Mouse (Mus musculus) CH12.LX (cell line): ENCODE data around the gene Zfp638. TPM values are rescaled to one million over a fixed set of nuclear protein-coding genes. Genes with fewer than 3 reads are reported as not detected.
A peak's percentile ranks its signal among the peaks of the same experiment; 100 is the strongest.

Source experiments
- DNase-seq: peaks from one replicate; pipeline ENCODE4 v3.0.0-alpha.2; 2013; ENCODE audit errors: extremely low read depth
- H3K27ac ChIP-seq: 2 replicates; pipeline ENCODE4 v1.5.1; 2012; ENCODE audit warnings: low read depth, mild to moderate bottlenecking, control low read depth, moderate library complexity; ENCODE audit not compliant: insufficient read depth
- H3K27me3 ChIP-seq: replicated peaks from 2 replicates; pipeline ENCODE3; 2012; ENCODE audit warnings: inconsistent platforms
- H3K36me3 ChIP-seq, 2 experiments: replicated peaks in 1 of 2; 2 replicates each; pipeline versions ENCODE3 to v1.6.1; 2012; ENCODE audit warnings: inconsistent platforms in 1 of 2, low read length in 1 of 2, mild to moderate bottlenecking in 1 of 2, mixed read lengths in 1 of 2, moderate library complexity in 1 of 2; ENCODE audit not compliant: control insufficient read depth in 1 of 2, insufficient read depth in 1 of 2
- H3K4me1 ChIP-seq, 2 experiments: 2 replicates each; pipeline ENCODE4 v1.6.1; 2012; ENCODE audit warnings: inconsistent platforms in 1 of 2, moderate library complexity in 1 of 2; ENCODE audit not compliant: insufficient read depth in 2 of 2, control insufficient read depth in 1 of 2
- H3K4me2 ChIP-seq: 2 replicates; pipeline ENCODE4 v1.6.1; 2012; ENCODE audit warnings: low read depth, mild to moderate bottlenecking, control low read depth; ENCODE audit not compliant: poor library complexity, insufficient read depth, severe bottlenecking
- H3K4me3 ChIP-seq, 3 experiments: fragments of 150-350 bp in 1 of 3; sonication (generic) in 1 of 3; replicated peaks in 1 of 3; 2 replicates each; pipeline versions ENCODE3 to v1.5.1; 2011 to 2012; ENCODE audit warnings: low read depth in 2 of 3, low read length in 2 of 3, mild to moderate bottlenecking in 2 of 3, moderate library complexity in 2 of 3, control low read depth in 1 of 3, improper control_type of control experiment in 1 of 3, inconsistent platforms in 1 of 3, mixed read lengths in 1 of 3; ENCODE audit not compliant: poor library complexity in 1 of 3
- H3K79me2 ChIP-seq: replicated peaks from 2 replicates; pipeline ENCODE4 v1.6.1; 2012; ENCODE audit warnings: mild to moderate bottlenecking, moderate library complexity; ENCODE audit not compliant: control insufficient read depth, poor library complexity, insufficient read depth, severe bottlenecking; ENCODE audit errors: extremely low read depth
- H3K9ac ChIP-seq: 2 replicates; pipeline ENCODE4 v1.6.1; 2012; ENCODE audit warnings: low read depth, mild to moderate bottlenecking, control low read depth, moderate library complexity; ENCODE audit not compliant: insufficient read depth
- H3K9me3 ChIP-seq: replicated peaks from 2 replicates; pipeline ENCODE3; 2012; ENCODE audit warnings: low read length, inconsistent platforms, mixed read lengths
- CHD1 ChIP-seq: IDR thresholded peaks from 2 replicates; pipeline ENCODE4 v1.6.1; 2012; ENCODE audit warnings: low read depth, low read length, improper control_type of control experiment, inconsistent platforms
- CHD2 ChIP-seq: IDR thresholded peaks from 2 replicates; pipeline ENCODE4 v1.6.1; 2011; ENCODE audit warnings: low read length, improper control_type of control experiment
- CTCF ChIP-seq, 2 experiments: IDR thresholded peaks in 1 of 2; conservative IDR thresholded peaks in 1 of 2; 2 replicates each; pipeline ENCODE4 v1.5.1; 2011 to 2012; ENCODE audit warnings: low read depth in 2 of 2, low read length in 2 of 2, improper control_type of control experiment in 1 of 2, inconsistent platforms in 1 of 2, mild to moderate bottlenecking in 1 of 2, moderate library complexity in 1 of 2
- E2F4 ChIP-seq: IDR thresholded peaks from 2 replicates; pipeline ENCODE4 v1.6.1; 2011; ENCODE audit warnings: low read depth, low read length, improper control_type of control experiment; ENCODE audit not compliant: insufficient replicate concordance
- EP300 ChIP-seq: IDR thresholded peaks from 2 replicates; pipeline ENCODE4 v1.6.1; 2011; ENCODE audit warnings: low read length, improper control_type of control experiment
- ETS1 ChIP-seq: conservative IDR thresholded peaks from 2 replicates; pipeline ENCODE4 v1.6.1; 2012; ENCODE audit warnings: low read depth, mild to moderate bottlenecking, inconsistent platforms, low read length, improper control_type of control experiment, moderate library complexity
- GABPA ChIP-seq: IDR thresholded peaks from 2 replicates; pipeline ENCODE4 v1.6.1; 2012; ENCODE audit warnings: low read depth, low read length, improper control_type of control experiment, inconsistent platforms; ENCODE audit not compliant: insufficient replicate concordance
- HCFC1 ChIP-seq: IDR thresholded peaks from 2 replicates; pipeline ENCODE4 v1.6.1; 2012; ENCODE audit warnings: low read depth, mild to moderate bottlenecking, inconsistent platforms, low read length, improper control_type of control experiment
- IRF4 ChIP-seq: IDR thresholded peaks from 2 replicates; pipeline ENCODE4 v1.6.1; 2014; ENCODE audit warnings: low read depth, mild to moderate bottlenecking, inconsistent platforms, low read length, improper control_type of control experiment
- JUN ChIP-seq: IDR thresholded peaks from 2 replicates; pipeline ENCODE4 v1.6.1; 2011; ENCODE audit warnings: low read depth, mild to moderate bottlenecking, low read length, improper control_type of control experiment, moderate library complexity; ENCODE audit not compliant: insufficient read depth
- JUND ChIP-seq: conservative IDR thresholded peaks from 2 replicates; pipeline ENCODE4 v1.6.1; 2011; ENCODE audit warnings: low read depth, low read length, improper control_type of control experiment
- KAT2A ChIP-seq: IDR thresholded peaks from 2 replicates; pipeline ENCODE4 v1.6.1; 2012; ENCODE audit warnings: low read length, improper control_type of control experiment, inconsistent platforms; ENCODE audit not compliant: insufficient replicate concordance
- MAFK ChIP-seq: IDR thresholded peaks from 2 replicates; pipeline ENCODE4 v1.6.1; 2011; ENCODE audit warnings: low read length, improper control_type of control experiment; ENCODE audit not compliant: insufficient replicate concordance
- MAX ChIP-seq: IDR thresholded peaks from 2 replicates; pipeline ENCODE4 v1.6.1; 2011; ENCODE audit warnings: low read length, improper control_type of control experiment
- MEF2A ChIP-seq: IDR thresholded peaks from 2 replicates; pipeline ENCODE4 v1.6.1; 2014; ENCODE audit warnings: low read depth, mild to moderate bottlenecking, inconsistent platforms, low read length, improper control_type of control experiment, borderline replicate concordance
- MXI1 ChIP-seq: IDR thresholded peaks from 2 replicates; pipeline ENCODE4 v1.6.1; 2011; ENCODE audit warnings: mild to moderate bottlenecking, low read depth, low read length, improper control_type of control experiment
- MYC ChIP-seq: IDR thresholded peaks from 2 replicates; pipeline ENCODE4 v1.6.1; 2011; ENCODE audit warnings: low read depth, mild to moderate bottlenecking, improper control_type of control experiment, low read length
- NELFE ChIP-seq: IDR thresholded peaks from 2 replicates; pipeline ENCODE4 v1.6.1; 2011; ENCODE audit warnings: low read depth, low read length, improper control_type of control experiment
- NRF1 ChIP-seq: IDR thresholded peaks from 2 replicates; pipeline ENCODE4 v1.6.1; 2014; ENCODE audit warnings: low read depth, mild to moderate bottlenecking, inconsistent platforms, low read length, improper control_type of control experiment, moderate library complexity
- POLR2A ChIP-seq: IDR thresholded peaks from 2 replicates; pipeline ENCODE4 v1.6.1; 2011; ENCODE audit warnings: low read depth, mild to moderate bottlenecking, improper control_type of control experiment, low read length
- POLR2AphosphoS2 ChIP-seq: IDR thresholded peaks from 2 replicates; pipeline ENCODE4 v1.6.1; 2011; ENCODE audit warnings: low read depth, low read length, improper control_type of control experiment
- RAD21 ChIP-seq: IDR thresholded peaks from 2 replicates; pipeline ENCODE4 v1.6.1; 2011; ENCODE audit warnings: low read depth, mild to moderate bottlenecking, low read length, improper control_type of control experiment, moderate library complexity
- RCOR1 ChIP-seq: conservative IDR thresholded peaks from 2 replicates; pipeline ENCODE4 v1.6.1; 2012; ENCODE audit warnings: low read depth, mild to moderate bottlenecking, inconsistent platforms, low read length, improper control_type of control experiment
- SIN3A ChIP-seq: IDR thresholded peaks from 2 replicates; pipeline ENCODE4 v1.6.1; 2012; ENCODE audit warnings: low read length, improper control_type of control experiment, inconsistent platforms
- TBP ChIP-seq: conservative IDR thresholded peaks from 2 replicates; pipeline ENCODE4 v1.6.1; 2011; ENCODE audit warnings: low read depth, low read length, improper control_type of control experiment
- UBTF ChIP-seq: IDR thresholded peaks from 2 replicates; pipeline ENCODE4 v1.6.1; 2012; ENCODE audit warnings: low read depth, mild to moderate bottlenecking, inconsistent platforms, low read length, improper control_type of control experiment, moderate library complexity
- USF1 ChIP-seq: IDR thresholded peaks from 2 replicates; pipeline ENCODE4 v1.6.1; 2014; ENCODE audit warnings: low read depth, mild to moderate bottlenecking, inconsistent platforms, low read length, improper control_type of control experiment
- USF2 ChIP-seq: conservative IDR thresholded peaks from 2 replicates; pipeline ENCODE4 v1.6.1; 2011; ENCODE audit warnings: low read depth, low read length, improper control_type of control experiment
- ZC3H11A ChIP-seq: IDR thresholded peaks from 2 replicates; pipeline ENCODE4 v1.6.1; 2012; ENCODE audit warnings: low read depth, mild to moderate bottlenecking, inconsistent platforms, low read length, improper control_type of control experiment
- ZKSCAN1 ChIP-seq: IDR thresholded peaks from 2 replicates; pipeline ENCODE4 v1.6.1; 2012; ENCODE audit warnings: low read depth, inconsistent platforms, low read length, improper control_type of control experiment, borderline replicate concordance
- ZMIZ1 ChIP-seq: IDR thresholded peaks from 2 replicates; pipeline ENCODE4 v1.6.1; 2012; ENCODE audit warnings: low read depth, mild to moderate bottlenecking, inconsistent platforms, low read length, improper control_type of control experiment
- dilution Hi-C: fragments of 300-500 bp; cut with MboI; formaldehyde crosslinking; loops from 2 replicates; pipeline ENCODE4 v1.14.3; 2020; ENCODE audit warnings: low sequenced_read_pairs; ENCODE audit not compliant: extremely low pct_unique_long_range_greater_than_20kb, extremely low pct_ligation_motif_present
- in situ Hi-C: fragments of 300-500 bp; cut with MboI; formaldehyde crosslinking; loops from 3 replicates; pipeline ENCODE4 v1.14.3; 2019; ENCODE audit warnings: low sequenced_read_pairs, low pct_ligation_motif_present, low pct_unique_long_range_greater_than_20kb, mixed read lengths
- polyA plus RNA-seq: library from polyadenylated mRNA; unstranded; fragments of >175 nt; gene quantifications from 2 replicates; pipeline ENCODE4 v1.2.1, GENCODE M21; 2012; ENCODE audit warnings: low read depth; ENCODE audit not compliant: insufficient read length
- total RNA-seq, 2 experiments: library from RNA; depleted of rRNA; stranded (reverse); fragments of 300-350 nt in 1 of 2; fragments of >200 nt in 1 of 2; gene quantifications; 2 replicates each; pipeline ENCODE4 v1.2.3; 2012 to 2014

The Zfp638 gene
- total and polyA plus RNA-seq, 3 experiments, result 42.1 to 57.3 (median 48.0) TPM

DNA sequence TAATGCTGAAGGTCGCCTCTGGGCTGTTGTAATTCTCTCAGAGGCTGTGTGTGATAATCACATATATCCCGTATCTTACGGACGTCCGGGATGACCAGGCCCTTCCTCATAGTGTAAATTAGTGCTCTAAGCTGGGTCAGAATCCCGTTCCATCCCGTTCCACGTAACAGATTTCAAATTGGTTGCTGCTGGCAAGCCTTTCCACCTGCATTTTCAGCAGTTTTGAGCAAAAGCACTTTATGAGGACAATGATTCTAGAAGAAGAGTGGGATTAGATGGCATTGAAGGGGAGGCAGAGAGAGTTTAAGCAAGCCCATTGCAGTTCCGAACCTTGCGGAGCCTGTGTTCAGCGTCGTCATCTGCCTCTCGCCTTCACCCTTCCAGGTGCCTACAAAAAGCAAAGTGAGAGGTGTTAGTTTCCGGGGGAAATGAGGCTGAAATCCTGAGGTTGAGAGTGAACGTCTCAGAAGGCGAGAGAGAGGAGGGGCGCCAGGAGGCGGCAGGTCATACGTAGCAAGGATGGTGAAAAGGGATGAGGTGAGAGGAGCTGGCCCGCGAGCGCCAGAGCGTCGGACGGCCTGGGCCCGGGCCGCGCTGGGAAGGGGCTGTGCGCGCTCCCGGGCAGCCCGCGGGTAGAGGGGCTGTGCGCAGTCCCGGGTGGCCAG is 35.8 kb upstream of the Zfp638 start:
- peak; percentile 1; the same call in 1 of the 2 replicates for TF ChIP-seq MAX
- TF ChIP-seq ZC3H11A, result no peak
- TF ChIP-seq, all 38 proteins: peak for 1
- H3K4me3 ChIP-seq, result peak overlapping the region; percentile 58 to 85 (median 68)
- dilution Hi-C loops (no loop called here), in situ Hi-C loops (no loop called here)
- peaks cover 5 to 22% of the 10 kb centered on the region in 2 experiments for H3K4me1 ChIP-seq
- DNase-seq, result peak; percentile 69
- H3K4me2 ChIP-seq, result peak overlapping the region; percentile 92
- peak overlapping the region; percentile 79 for H3K9ac ChIP-seq
- H3K36me3 ChIP-seq, result peaks cover 0 to 16% of the 10 kb centered on the region in 2 experiments
- peak overlapping the region; percentile 68 for H3K27ac ChIP-seq
- H3K27me3 ChIP-seq, result peaks cover 7% of the 10 kb centered on the region
- H3K9me3 ChIP-seq, result no peaks in the 10 kb centered on the region
- peaks cover 3% of the 10 kb centered on the region; the same call in 1 of the 2 replicates for H3K79me2 ChIP-seq

DNA sequence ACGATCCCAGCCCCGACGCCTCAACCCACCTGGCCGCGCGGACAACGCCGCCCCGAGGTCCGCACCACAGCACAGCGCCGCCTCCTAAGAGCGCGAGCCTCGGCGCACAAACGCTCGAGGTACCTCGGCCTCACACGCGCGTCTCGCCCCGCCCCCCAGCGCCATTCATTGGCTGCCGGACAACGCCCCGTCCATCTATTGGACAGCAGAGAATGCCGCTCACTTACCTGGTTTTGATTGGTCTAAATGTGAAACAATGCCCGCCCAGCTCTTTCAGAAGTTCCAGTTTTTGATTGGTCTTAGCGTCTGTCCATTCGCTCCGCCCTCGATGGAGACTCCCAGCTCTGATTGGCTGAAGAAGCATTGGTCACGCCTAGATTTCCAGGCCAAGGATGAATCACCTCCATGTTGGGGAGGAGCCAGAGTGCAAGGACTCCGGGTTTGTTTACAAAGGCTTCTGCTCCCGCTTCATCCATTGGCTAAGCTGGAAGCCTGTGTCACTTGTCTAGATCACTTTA is 35.2 kb upstream of the Zfp638 start, which contains the start of gene Paip2b:
Paip2b (minus strand) TSS at position 136 of the 518 bp plus-strand sequence.
- H3K36me3 ChIP-seq, result peaks cover 0 to 11% of the 10 kb centered on the region in 2 experiments
- peaks cover 5 to 22% of the 10 kb centered on the region in 2 experiments for H3K4me1 ChIP-seq
- peak; percentile 100 for DNase-seq
- H3K27ac ChIP-seq, result peak within 1 kb of the TSS; percentile 68
- peak within 1 kb of the TSS; percentile 79 for H3K9ac ChIP-seq
- H3K4me3 ChIP-seq, result peak within 1 kb of the TSS; percentile 58 to 85 (median 68)
- in situ Hi-C loops (no loop called here), dilution Hi-C loops (no loop called here)
- peaks cover 3% of the 10 kb centered on the region; the same call in 1 of the 2 replicates for H3K79me2 ChIP-seq
- H3K27me3 ChIP-seq, result peaks cover 7% of the 10 kb centered on the region
- H3K9me3 ChIP-seq, result no peaks in the 10 kb centered on the region
- peak within 1 kb of the TSS; percentile 92 for H3K4me2 ChIP-seq
- peak; percentile 78 for TF ChIP-seq MAX
- no peak for TF ChIP-seq MAFK
- TF ChIP-seq MYC, result no peak
- TF ChIP-seq CTCF (conservative IDR thresholded peaks at IDR 0.05 in 1 of 2, IDR thresholded peaks at IDR 0.05 in 1 of 2; ENCODE audit: low read depth in 2 of 2, low read length in 2 of 2), result peak in 1 of 2 experiments; percentile 42; a peak in 2 of 4 replicates
- peak; percentile 73; the same call in 1 of the 2 replicates for TF ChIP-seq POLR2AphosphoS2
- no peak for TF ChIP-seq ETS1
- peak; percentile 70 for TF ChIP-seq SIN3A
- no peak for TF ChIP-seq USF2
- TF ChIP-seq RCOR1, result no peak
- no peak for TF ChIP-seq JUND
- TF ChIP-seq TBP, result peak; percentile 81; the same call in 1 of the 2 replicates
- TF ChIP-seq CHD2, result peak; percentile 97
- TF ChIP-seq IRF4, result peak; percentile 32; the same call in 1 of the 2 replicates
- TF ChIP-seq E2F4, result no peak
- TF ChIP-seq MEF2A, result no peak
- TF ChIP-seq KAT2A, result 0 out of 2 replicates have a peak, but pooled peaks have one; percentile 54
- TF ChIP-seq NRF1, result peak; percentile 65
- TF ChIP-seq USF1, result no peak
- no peak for TF ChIP-seq UBTF
- TF ChIP-seq ZMIZ1, result peak; percentile 96
- no peak for TF ChIP-seq CHD1
- peak; percentile 73 for TF ChIP-seq MXI1
- peak; percentile 40 for TF ChIP-seq HCFC1
- no peak for TF ChIP-seq EP300
- peak; percentile 89 for TF ChIP-seq NELFE
- TF ChIP-seq RAD21, result no peak
- TF ChIP-seq JUN, result no peak
- TF ChIP-seq ZKSCAN1, result no peak
- peak; percentile 99 for TF ChIP-seq POLR2A
- no peak for TF ChIP-seq GABPA
